Mouse (Mus musculus) ES-Bruce4 (cell line): ENCODE results near the gene Hook2.

Source experiments
- CTCF ChIP-seq: IDR thresholded peaks from one replicate; pipeline ENCODE4 v1.8.1; 2011; ENCODE audit warnings: low read depth, low read length
- POLR2A ChIP-seq: IDR thresholded peaks from one replicate; pipeline ENCODE4 v1.8.1; 2011; ENCODE audit warnings: low read length; ENCODE audit not compliant: insufficient read depth

- TF ChIP-seq POLR2A (no peak), CTCF (no peak)
These were observed 12.8 kb upstream of the Hook2 start for GRCm38 (mm10) chr8:84977435-84978247.
